Mouse (Mus musculus): ENCODE data around the gene Nhlh1.

GRCm38 (mm10) chr1:172062101-172062500, 4.7 kb upstream of the Nhlh1 start:
- no peak for TF ChIP-seq CTCF (IDR thresholded peaks at IDR 0.05; ENCODE audit: low read depth)
- TF ChIP-seq EP300 (optimal IDR thresholded peaks at IDR 0.05) = no peak

Measured in stomach, postnatal 0 days (tissue).